Mouse (Mus musculus): ENCODE results near the gene P2ry10.

- no peak for TF ChIP-seq TAL1 (IDR thresholded peaks at IDR 0.05; ENCODE audit: low read length)
- TF ChIP-seq GATA1 (IDR thresholded peaks at IDR 0.05; ENCODE audit: low read length): no peak
Measured at GRCm38 (mm10) chrX:107095633-107096032, 7.3 kb downstream of the P2ry10 start.
